Mouse (Mus musculus): ENCODE measurements around the gene Slc11a1. TPM values are rescaled to one million over a fixed set of nuclear protein-coding genes. Genes with fewer than 3 reads are reported as not detected.
A peak's percentile ranks its signal among the peaks of the same experiment; 100 is the strongest.

The Slc11a1 gene
- total and polyA plus RNA-seq, 2 experiments: 17.5 to 21.4 TPM

- Histone ChIP-seq H3K4me3 (ENCODE audit: insufficient read depth, low read depth, low read length) (peak overlapping the region; percentile 34), H3K79me2 (ENCODE audit: control insufficient read depth, insufficient read depth, low read length) (peaks cover 15% of the 10 kb centered on the region; the same call in 1 of the 2 replicates), H3K27me3 (ENCODE audit: control insufficient read depth, insufficient read depth, low read length) (no peaks in the 10 kb centered on the region), H3K4me1 (ENCODE audit: control insufficient read depth, insufficient read depth, low read length) (peaks cover 26% of the 10 kb centered on the region), H3K36me3 (ENCODE audit: control insufficient read depth, insufficient read depth, low read length) (peaks cover 11% of the 10 kb centered on the region; the same call in 1 of the 2 replicates), H3K9ac (ENCODE audit: low read depth, low read length) (peak overlapping the region; percentile 70), H3K27ac (replicated peaks; ENCODE audit: insufficient read depth, low read depth, low read length) (peak overlapping the region; percentile 85)
- TF ChIP-seq CTCF (IDR thresholded peaks at IDR 0.05; ENCODE audit: low read depth, low read length) (peak; percentile 87), POLR2A (IDR thresholded peaks at IDR 0.05; ENCODE audit: extremely low read depth, insufficient read depth, low read length) (peak; percentile 83)
- DNase-seq (ENCODE audit: extremely low read depth, low read depth, low spot score): peak; percentile 92
- WGBS: under 1% methylated on average over 39 of the region's 41 CpGs
These were observed 22.4 kb downstream of the Slc11a1 start for GRCm38 (mm10) chr1:74397268-74397918.

- H3K79me2 ChIP-seq (ENCODE audit: control insufficient read depth, insufficient read depth, low read length): peaks cover 10% of the 10 kb centered on the region; the same call in 1 of the 2 replicates
- WGBS: 6% methylated on average over 11 of the region's 11 CpGs
- peak overlapping the region; percentile 34 for H3K4me3 ChIP-seq (ENCODE audit: insufficient read depth, low read depth, low read length)
- peak overlapping the region; percentile 70 for H3K9ac ChIP-seq (ENCODE audit: low read depth, low read length)
- H3K27me3 ChIP-seq (ENCODE audit: control insufficient read depth, insufficient read depth, low read length): no peaks in the 10 kb centered on the region
- peaks cover 11% of the 10 kb centered on the region; the same call in 1 of the 2 replicates for H3K36me3 ChIP-seq (ENCODE audit: control insufficient read depth, insufficient read depth, low read length)
- peaks cover 23% of the 10 kb centered on the region for H3K4me1 ChIP-seq (ENCODE audit: control insufficient read depth, insufficient read depth, low read length)
- H3K27ac ChIP-seq (replicated peaks; ENCODE audit: insufficient read depth, low read depth, low read length): peak overlapping the region; percentile 85
- TF ChIP-seq CTCF (IDR thresholded peaks at IDR 0.05; ENCODE audit: low read depth, low read length) (peak; percentile 64; the same call in 1 of the 2 replicates), POLR2A (IDR thresholded peaks at IDR 0.05; ENCODE audit: extremely low read depth, insufficient read depth, low read length) (no peak)
- DNase-seq (ENCODE audit: extremely low read depth, low read depth, low spot score): peak; percentile 70
These were observed 23.0 kb downstream of the Slc11a1 start for GRCm38 (mm10) chr1:74397919-74398451.

DNA sequence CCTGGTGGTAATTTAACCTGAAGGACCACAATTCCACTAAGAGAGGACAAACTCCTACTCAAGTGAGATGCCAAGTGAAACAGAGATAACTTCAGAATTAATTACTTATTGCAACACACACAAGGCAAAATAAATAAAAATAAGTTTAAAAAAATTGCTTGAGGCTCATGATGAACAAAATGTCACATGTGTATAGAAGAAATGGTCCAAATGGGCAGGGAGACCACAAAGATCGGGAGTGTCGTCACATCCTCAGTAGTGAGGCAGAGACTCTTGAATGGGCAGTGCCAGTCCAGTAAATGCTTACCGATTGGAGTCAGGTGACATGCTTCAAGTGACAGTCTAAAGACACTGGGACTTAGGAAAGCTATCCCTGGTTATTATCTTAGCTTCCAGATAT is 25.5 kb downstream of the Slc11a1 start:
- WGBS: 22% methylated on average over 3 of the region's 3 CpGs
- Histone ChIP-seq H3K4me1 (ENCODE audit: control insufficient read depth, insufficient read depth, low read length) (peaks cover 8% of the 10 kb centered on the region), H3K36me3 (ENCODE audit: control insufficient read depth, insufficient read depth, low read length) (no peaks in the 10 kb centered on the region), H3K4me3 (ENCODE audit: insufficient read depth, low read depth, low read length) (no peak overlapping the region), H3K9ac (ENCODE audit: low read depth, low read length) (no peak overlapping the region), H3K79me2 (ENCODE audit: control insufficient read depth, insufficient read depth, low read length) (no peaks in the 10 kb centered on the region), H3K27ac (replicated peaks; ENCODE audit: insufficient read depth, low read depth, low read length) (no peak overlapping the region), H3K27me3 (ENCODE audit: control insufficient read depth, insufficient read depth, low read length) (no peaks in the 10 kb centered on the region)
- peak; percentile 98 for DNase-seq (ENCODE audit: extremely low read depth, low read depth, low spot score)
- TF ChIP-seq POLR2A (IDR thresholded peaks at IDR 0.05; ENCODE audit: extremely low read depth, insufficient read depth, low read length) (no peak), CTCF (IDR thresholded peaks at IDR 0.05; ENCODE audit: low read depth, low read length) (no peak)

- H3K79me2 ChIP-seq (ENCODE audit: control insufficient read depth, insufficient read depth, low read length): no peaks in the 10 kb centered on the region
- no peak overlapping the region for H3K9ac ChIP-seq (ENCODE audit: low read depth, low read length)
- H3K27me3 ChIP-seq (ENCODE audit: control insufficient read depth, insufficient read depth, low read length): no peaks in the 10 kb centered on the region
- WGBS: 46% methylated on average over 16 of the region's 16 CpGs
- peaks cover 8% of the 10 kb centered on the region for H3K4me1 ChIP-seq (ENCODE audit: control insufficient read depth, insufficient read depth, low read length)
- no peaks in the 10 kb centered on the region for H3K36me3 ChIP-seq (ENCODE audit: control insufficient read depth, insufficient read depth, low read length)
- no peak overlapping the region for H3K27ac ChIP-seq (replicated peaks; ENCODE audit: insufficient read depth, low read depth, low read length)
- DNase-seq (ENCODE audit: extremely low read depth, low read depth, low spot score): no peak
- TF ChIP-seq CTCF (IDR thresholded peaks at IDR 0.05; ENCODE audit: low read depth, low read length) (no peak), POLR2A (IDR thresholded peaks at IDR 0.05; ENCODE audit: extremely low read depth, insufficient read depth, low read length) (no peak)
- H3K4me3 ChIP-seq (ENCODE audit: insufficient read depth, low read depth, low read length): no peak overlapping the region
These were observed 26.2 kb downstream of the Slc11a1 start for GRCm38 (mm10) chr1:74401015-74401702.

DNA sequence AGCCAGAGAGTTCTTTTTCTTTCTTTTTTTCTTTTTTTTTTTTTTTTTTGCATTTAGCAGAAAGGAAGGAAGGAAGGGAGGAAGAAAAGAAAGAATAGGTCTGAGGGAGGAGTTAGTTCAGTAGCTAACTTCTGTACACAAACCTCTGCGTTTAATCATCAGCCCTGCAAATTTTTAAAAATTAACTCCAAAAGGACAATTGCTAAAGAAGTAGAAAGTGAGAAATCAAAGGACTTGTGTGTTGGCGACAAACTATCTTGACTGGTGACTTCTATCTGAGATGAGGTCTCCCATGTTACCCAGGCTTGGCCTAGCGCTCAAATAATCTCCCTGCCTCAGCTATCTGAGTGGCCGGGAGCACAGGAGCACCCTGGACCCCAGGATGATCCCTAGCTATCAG is 29.2 kb downstream of the Slc11a1 start:
- no peak overlapping the region for H3K9ac ChIP-seq (ENCODE audit: low read depth, low read length)
- no peaks in the 10 kb centered on the region for H3K79me2 ChIP-seq (ENCODE audit: control insufficient read depth, insufficient read depth, low read length)
- H3K4me3 ChIP-seq (ENCODE audit: insufficient read depth, low read depth, low read length): no peak overlapping the region
- no peaks in the 10 kb centered on the region for H3K36me3 ChIP-seq (ENCODE audit: control insufficient read depth, insufficient read depth, low read length)
- H3K4me1 ChIP-seq (ENCODE audit: control insufficient read depth, insufficient read depth, low read length): peaks cover 6% of the 10 kb centered on the region
- no peaks in the 10 kb centered on the region for H3K27me3 ChIP-seq (ENCODE audit: control insufficient read depth, insufficient read depth, low read length)
- peak; percentile 76 for DNase-seq (ENCODE audit: extremely low read depth, low read depth, low spot score)
- no peak for TF ChIP-seq POLR2A (IDR thresholded peaks at IDR 0.05; ENCODE audit: extremely low read depth, insufficient read depth, low read length)
- TF ChIP-seq CTCF (IDR thresholded peaks at IDR 0.05; ENCODE audit: low read depth, low read length): no peak
- peak overlapping the region; percentile 58 for H3K27ac ChIP-seq (replicated peaks; ENCODE audit: insufficient read depth, low read depth, low read length)
- 23% methylated on average over 4 of the region's 4 CpGs for WGBS
